Mouse (Mus musculus) myocyte (in vitro differentiated cells): Measurements from ENCODE around the gene Snta1. TPM values are rescaled to one million over a fixed set of nuclear protein-coding genes. Genes with fewer than 3 reads are reported as not detected.

Experiments used
- H3K27me3 ChIP-seq: one replicate; pipeline ENCODE4 v1.6.1; 2011; ENCODE audit not compliant: control insufficient read depth, insufficient read depth, insufficient read length
- H3K36me3 ChIP-seq: one replicate; pipeline ENCODE4 v1.6.1; 2011; ENCODE audit not compliant: control insufficient read depth, insufficient read depth
- H3K4me2 ChIP-seq: one replicate; pipeline ENCODE4 v1.6.1; 2011; ENCODE audit warnings: low read depth, control low read depth
- H3K4me3 ChIP-seq: one replicate; pipeline ENCODE4 v1.5.1; 2011; ENCODE audit warnings: mild to moderate bottlenecking, control low read depth, moderate library complexity
- H3K79me2 ChIP-seq: one replicate; pipeline ENCODE4 v1.6.1; 2011; ENCODE audit not compliant: control insufficient read depth, insufficient read depth
- H3ac ChIP-seq: one replicate; pipeline ENCODE4 v1.6.1; 2011; ENCODE audit not compliant: control insufficient read depth, insufficient read length
- CEBPB ChIP-seq: IDR thresholded peaks from 2 replicates; pipeline ENCODE4 v1.6.1; 2011; ENCODE audit warnings: mild to moderate bottlenecking, moderate library complexity; ENCODE audit not compliant: poor library complexity, insufficient read depth, severe bottlenecking
- E2F4 ChIP-seq: IDR thresholded peaks from one replicate; pipeline ENCODE4 v1.6.1; 2011; ENCODE audit warnings: mild to moderate bottlenecking, control low read depth, moderate library complexity; ENCODE audit not compliant: insufficient read depth
- MAX ChIP-seq: IDR thresholded peaks from one replicate; pipeline ENCODE4 v1.6.1; 2011; ENCODE audit warnings: low read depth, mild to moderate bottlenecking, control low read depth
- MYOD1 ChIP-seq, 3 experiments: IDR thresholded peaks; one replicate each; pipeline ENCODE4 v1.6.1; 2011; ENCODE audit warnings: control low read depth in 2 of 3, low read depth in 2 of 3, mild to moderate bottlenecking in 2 of 3, moderate library complexity in 1 of 3; ENCODE audit not compliant: insufficient read length in 2 of 3, control insufficient read depth in 1 of 3
- MYOG ChIP-seq, 3 experiments: IDR thresholded peaks; one replicate each; pipeline ENCODE4 v1.6.1; 2011; ENCODE audit warnings: control low read depth in 2 of 3, low read depth in 2 of 3, mild to moderate bottlenecking in 2 of 3; ENCODE audit not compliant: insufficient read length in 2 of 3, control insufficient read depth in 1 of 3, insufficient read depth in 1 of 3
- POLR2A ChIP-seq: IDR thresholded peaks from one replicate; pipeline ENCODE4 v1.6.1; 2011; ENCODE audit warnings: low read depth, mild to moderate bottlenecking, control low read depth, moderate library complexity; ENCODE audit not compliant: insufficient read length
- POLR2AphosphoS2 ChIP-seq: IDR thresholded peaks from one replicate; pipeline ENCODE4 v1.6.1; 2011; ENCODE audit warnings: low read depth, control low read depth; ENCODE audit not compliant: insufficient read length
- REST ChIP-seq: IDR thresholded peaks from one replicate; pipeline ENCODE4 v1.6.1; 2011; ENCODE audit warnings: mild to moderate bottlenecking, control low read depth, moderate library complexity; ENCODE audit not compliant: insufficient read depth, insufficient read length
- SRF ChIP-seq: IDR thresholded peaks from one replicate; pipeline ENCODE4 v1.6.1; 2011; ENCODE audit warnings: low read depth; ENCODE audit not compliant: control insufficient read depth, insufficient read length
- TCF12 ChIP-seq: IDR thresholded peaks from one replicate; pipeline ENCODE4 v1.6.1; 2011; ENCODE audit warnings: mild to moderate bottlenecking, control low read depth; ENCODE audit not compliant: poor library complexity, insufficient read depth, severe bottlenecking
- TCF3 ChIP-seq: IDR thresholded peaks from one replicate; pipeline ENCODE4 v1.6.1; 2011; ENCODE audit warnings: low read depth, control low read depth; ENCODE audit not compliant: insufficient read length
- USF1 ChIP-seq: IDR thresholded peaks from one replicate; pipeline ENCODE4 v1.6.1; 2011; ENCODE audit warnings: low read depth, mild to moderate bottlenecking, control low read depth, moderate library complexity
- polyA plus RNA-seq: library from polyadenylated mRNA; unstranded; fragments of >200 nt; fragmentation: generic; extraction: Trizol; gene quantifications from one replicate; pipeline ENCODE4 v1.2.1, GENCODE M21; 2012; ENCODE audit warnings: missing spikeins

Snta1 gene
- polyA plus RNA-seq, 1 experiment = 61.7 TPM

- Histone ChIP-seq H3ac (no peak overlapping the region), H3K4me3 (no peak overlapping the region), H3K27me3 (no peaks in the 10 kb centered on the region), H3K4me2 (no peak overlapping the region), H3K79me2 (no peaks in the 10 kb centered on the region), H3K36me3 (peaks cover 31% of the 10 kb centered on the region)
- TF ChIP-seq MYOD1 (IDR thresholded peaks at IDR 0.05; ENCODE audit: control insufficient read depth in 1 of 3, insufficient read length in 2 of 3, low read depth in 2 of 3) = no peak
- no peak for TF ChIP-seq MAX
- no peak for TF ChIP-seq POLR2A
Observed at GRCm38 (mm10) chr2:154338161-154338560, 69.7 kb downstream of the Snta1 start.

GRCm38 (mm10) chr2:154335572-154335971 is 72.3 kb downstream of the Snta1 start:
- no peak overlapping the region for H3ac ChIP-seq
- TF ChIP-seq MYOD1 (IDR thresholded peaks at IDR 0.05; ENCODE audit: control insufficient read depth in 1 of 3, insufficient read length in 2 of 3, low read depth in 2 of 3) (no peak), REST (no peak), POLR2A (no peak), E2F4 (no peak), SRF (no peak), TCF3 (no peak), TCF12 (no peak), POLR2AphosphoS2 (no peak), MAX (no peak), MYOG (IDR thresholded peaks at IDR 0.05; ENCODE audit: control insufficient read depth in 1 of 3, insufficient read depth in 1 of 3, insufficient read length in 2 of 3, low read depth in 2 of 3) (no peak), USF1 (no peak)
- no peaks in the 10 kb centered on the region for H3K79me2 ChIP-seq
- H3K4me2 ChIP-seq = no peak overlapping the region
- no peak overlapping the region for H3K4me3 ChIP-seq
- H3K36me3 ChIP-seq = peaks cover 11% of the 10 kb centered on the region
- no peaks in the 10 kb centered on the region for H3K27me3 ChIP-seq

DNA sequence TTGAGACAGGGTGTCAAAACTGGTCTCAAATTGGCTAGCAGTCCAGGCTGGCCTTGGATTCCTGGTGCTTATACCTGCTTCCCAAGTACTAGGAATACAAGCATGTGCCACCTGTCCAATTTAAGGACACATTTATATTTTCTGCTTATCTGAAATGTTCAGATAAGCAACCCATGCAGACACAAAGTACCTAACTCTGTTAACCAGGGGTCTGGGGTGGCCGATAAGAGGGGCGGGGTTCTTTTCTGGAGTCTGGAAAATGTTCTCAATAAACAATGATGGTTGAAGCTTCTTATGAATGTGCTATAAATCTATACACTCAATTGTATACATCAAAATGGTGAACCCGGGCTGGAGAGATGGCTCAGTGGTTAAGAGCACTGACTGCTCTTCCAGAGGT is 81.0 kb downstream of the Snta1 start:
- Histone ChIP-seq H3ac (no peak overlapping the region), H3K4me3 (no peak overlapping the region), H3K36me3 (no peaks in the 10 kb centered on the region), H3K27me3 (peaks cover 17% of the 10 kb centered on the region), H3K4me2 (no peak overlapping the region), H3K79me2 (no peaks in the 10 kb centered on the region)
- TF ChIP-seq MYOG (IDR thresholded peaks at IDR 0.05; ENCODE audit: control insufficient read depth in 1 of 3, insufficient read depth in 1 of 3, insufficient read length in 2 of 3, low read depth in 2 of 3) = no peak
- no peak for TF ChIP-seq POLR2A
- no peak for TF ChIP-seq POLR2AphosphoS2
- TF ChIP-seq USF1 = no peak
- no peak for TF ChIP-seq CEBPB
- no peak for TF ChIP-seq TCF3
- TF ChIP-seq MYOD1 (IDR thresholded peaks at IDR 0.05; ENCODE audit: control insufficient read depth in 1 of 3, insufficient read length in 2 of 3, low read depth in 2 of 3) = no peak
- no peak for TF ChIP-seq SRF
- no peak for TF ChIP-seq REST

Other genes starting within 250 kb of the Snta1 start
- gene Bpifa5, start 245.5 kb downstream of the Snta1 start, polyA plus RNA-seq = not detected
- gene Bpifb1, start 217.3 kb downstream of the Snta1 start, polyA plus RNA-seq = not detected
- gene Bpifb5, start 184.4 kb downstream of the Snta1 start, polyA plus RNA-seq = not detected
- not detected for gene Bpifb9a, start 150.2 kb downstream of the Snta1 start, polyA plus RNA-seq
- gene Bpifb9b, start 100.9 kb downstream of the Snta1 start, polyA plus RNA-seq = not detected
- 14.7 TPM for gene Cdk5rap1, start 35.1 kb downstream of the Snta1 start, polyA plus RNA-seq
- gene Cbfa2t2, start 28.4 kb upstream of the Snta1 start, polyA plus RNA-seq = 7.5 TPM
- gene 1700003F12Rik, start 139.0 kb upstream of the Snta1 start, polyA plus RNA-seq = 22.9 TPM
- 0.17 TPM for gene Actl10, start 143.7 kb upstream of the Snta1 start, polyA plus RNA-seq
- gene Necab3, start 150.8 kb upstream of the Snta1 start, polyA plus RNA-seq = 0.12 TPM
- gene E2f1, start 161.8 kb upstream of the Snta1 start, polyA plus RNA-seq = 11.0 TPM
- gene Pxmp4, start 195.6 kb upstream of the Snta1 start, polyA plus RNA-seq = 12.5 TPM
- 3.4 TPM for gene Zfp341, start 205.2 kb upstream of the Snta1 start, polyA plus RNA-seq
- gene 4930519P11Rik, start 205.3 kb upstream of the Snta1 start, polyA plus RNA-seq = 0.47 TPM
- gene Chmp4b, start 243.6 kb upstream of the Snta1 start, polyA plus RNA-seq = 172 TPM